Mouse (Mus musculus) regulatory T cell (primary cell): ENCODE measurements around the gene Zfp580.

ENCODE experiments used
- in situ Hi-C: fragments of 300-600 bp; cut with MboI, MseI; formaldehyde crosslinking; loops from one replicate; pipeline ENCODE4 v1.15.1; 2025; ENCODE audit warnings: high pct_unique_total_duplicates

Zfp580 gene

GRCm38 (mm10) chr7:5092831-5093510, 41.6 kb downstream of the Zfp580 start:
- in situ Hi-C loops = no loop called here

- in situ Hi-C loops = no loop called here
Observed at GRCm38 (mm10) chr7:5098769-5099168, 47.4 kb downstream of the Zfp580 start.

- in situ Hi-C loops = no loop called here
Observed at GRCm38 (mm10) chr7:5099796-5100195, 48.5 kb downstream of the Zfp580 start.

- in situ Hi-C loops = no loop called here
Observed at GRCm38 (mm10) chr7:5101066-5101663, 49.8 kb downstream of the Zfp580 start.

GRCm38 (mm10) chr7:5102564-5102963, 51.2 kb downstream of the Zfp580 start:
- in situ Hi-C loops = no loop called here
